Mouse (Mus musculus) kidney, adult 8-10 months (tissue): ENCODE results near the gene BC051142.
A peak's percentile ranks its signal among the peaks of the same experiment; 100 is the strongest.

ENCODE experiments used
- DNase-seq, 2 experiments: peaks; one replicate each; pipeline ENCODE4 v3.0.0; 2022

BC051142 gene

GRCm38 (mm10) chr17:34398711-34399393, at the start of gene BC051142:
Gene BC051142, plus strand, starts transcription at chr17:34398820.
- peak; percentile 75 to 81 for DNase-seq

DNA sequence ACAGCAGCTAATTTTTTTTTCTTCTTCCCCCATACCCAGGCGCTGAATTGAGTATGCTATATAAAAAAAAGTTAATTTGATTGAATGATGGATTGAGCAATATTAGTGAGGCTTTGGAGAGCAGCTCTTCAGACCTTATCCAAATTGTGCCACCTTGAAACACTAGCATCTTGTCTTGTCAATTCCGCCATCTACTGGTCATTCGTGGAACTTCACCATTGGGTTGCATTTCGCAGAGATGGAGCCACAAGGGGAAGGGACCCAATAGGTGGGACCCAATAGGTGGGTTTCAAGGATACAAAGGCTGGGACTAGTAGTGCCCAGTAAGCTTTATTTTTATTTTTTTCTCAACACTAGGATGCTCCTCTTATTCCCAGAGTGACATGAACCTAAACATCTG, 49.2 kb upstream of the BC051142 start:
- DNase-seq = peak; percentile 29 to 82

GRCm38 (mm10) chr17:34354539-34354938, 44.1 kb upstream of the BC051142 start, which contains the start of gene Btnl2:
Gene Btnl2, plus strand, starts transcription at chr17:34354822.
- no peak for DNase-seq

DNA sequence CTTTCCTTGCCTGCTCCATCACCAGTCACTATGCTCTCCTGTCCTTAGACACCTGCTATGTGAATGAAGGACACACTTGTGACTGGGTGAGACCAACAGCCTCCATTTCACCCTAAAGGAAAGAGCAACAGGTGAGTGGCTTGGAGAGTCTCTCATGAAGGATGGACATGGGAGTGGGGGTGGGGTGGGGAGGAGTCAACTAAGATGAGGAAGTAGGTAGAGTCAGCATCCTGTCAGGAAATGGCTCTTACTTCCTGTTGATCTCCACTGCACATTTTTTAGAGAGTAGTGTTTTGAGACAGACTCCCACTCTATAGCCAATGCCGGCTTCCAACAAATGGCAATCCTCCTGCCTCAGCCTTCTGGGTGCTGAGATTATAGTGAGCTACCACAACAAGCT, 43.7 kb upstream of the BC051142 start:
- no peak for DNase-seq

DNA sequence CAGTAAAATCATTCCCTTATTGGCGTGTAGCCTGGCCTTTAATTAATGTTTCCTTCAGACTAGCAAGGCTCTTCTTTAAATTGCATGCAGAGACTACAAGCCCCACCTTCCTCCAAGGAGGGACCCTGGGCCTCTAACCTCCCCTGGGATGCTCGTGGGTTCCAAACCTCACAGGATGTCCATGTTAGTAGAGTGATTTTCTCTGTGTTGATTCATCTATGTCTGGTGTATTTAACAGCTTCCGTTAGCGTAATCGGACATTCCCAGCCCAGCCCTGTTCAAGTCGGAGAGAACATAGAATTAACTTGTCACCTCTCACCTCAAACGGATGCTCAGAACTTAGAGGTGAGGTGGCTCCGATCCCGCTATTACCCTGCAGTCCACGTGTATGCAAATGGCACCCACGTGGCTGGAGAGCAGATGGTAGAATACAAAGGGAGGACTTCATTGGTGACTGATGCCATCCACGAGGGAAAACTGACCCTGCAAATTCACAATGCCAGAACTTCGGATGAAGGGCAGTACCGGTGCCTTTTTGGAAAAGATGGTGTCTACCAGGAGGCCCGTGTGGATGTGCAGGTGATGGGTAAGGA, 35.6 kb upstream of the BC051142 start:
- DNase-seq = no peak

GRCm38 (mm10) chr17:34363676-34364310, 34.8 kb upstream of the BC051142 start:
- DNase-seq = no peak

GRCm38 (mm10) chr17:34365031-34365430, 33.6 kb upstream of the BC051142 start:
- DNase-seq = no peak

GRCm38 (mm10) chr17:34370563-34370962, 28.1 kb upstream of the BC051142 start:
- no peak for DNase-seq

DNA sequence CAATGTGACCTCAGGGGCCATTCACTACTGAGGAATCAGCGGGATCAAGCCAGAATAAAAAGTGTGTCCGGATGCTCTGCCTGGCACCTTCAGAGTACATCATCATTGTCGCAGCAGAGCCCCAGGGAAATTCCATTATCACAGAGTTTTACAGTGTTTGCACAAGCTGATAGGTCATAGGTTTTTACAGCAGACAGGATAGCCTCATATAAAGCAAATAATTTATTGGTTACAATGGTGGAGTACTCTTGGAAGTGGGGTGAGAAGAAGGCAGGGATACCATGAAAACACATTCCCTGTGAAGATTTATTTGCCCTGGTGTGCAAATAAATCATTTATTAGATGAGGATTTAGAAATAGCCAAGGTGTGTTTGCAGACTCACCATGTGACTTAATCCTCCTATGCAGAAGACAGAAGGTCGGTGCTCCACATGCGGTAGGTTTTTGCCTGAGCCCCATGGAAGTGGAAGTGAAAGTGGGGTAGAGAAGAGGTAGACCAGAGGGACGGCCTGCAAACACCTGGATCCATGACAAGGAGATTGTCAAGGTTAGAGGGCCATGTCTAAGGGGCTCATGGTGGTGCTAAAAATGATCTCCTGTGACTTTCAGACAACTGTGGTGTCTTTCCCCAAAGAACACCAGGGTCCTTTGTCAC, 25.4 kb upstream of the BC051142 start:
- no peak for DNase-seq

DNA sequence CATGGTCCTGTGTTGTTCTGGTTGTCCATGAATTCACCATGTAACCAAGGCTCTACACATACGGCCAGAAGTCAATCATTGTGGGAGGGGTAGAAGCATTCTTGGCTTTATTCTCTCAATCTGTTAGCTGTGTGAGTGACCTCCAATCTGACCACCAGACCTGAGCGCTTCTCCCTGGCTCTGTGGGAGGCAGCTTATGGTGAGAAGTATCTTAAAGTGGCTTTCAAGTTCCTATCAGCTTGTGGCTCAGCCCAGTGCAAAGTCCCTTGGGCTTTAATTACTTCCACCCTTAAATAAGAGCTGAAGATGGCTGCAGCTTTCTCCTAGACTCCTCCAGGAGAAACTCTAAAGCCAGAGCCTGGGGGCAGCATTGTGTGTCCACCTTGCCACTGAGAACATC, 21.8 kb upstream of the BC051142 start, which contains the start of gene Btnl1:
TSS of gene Btnl1 (plus strand) at position 286 of the 400 bp plus-strand sequence.
- DNase-seq = no peak

DNA sequence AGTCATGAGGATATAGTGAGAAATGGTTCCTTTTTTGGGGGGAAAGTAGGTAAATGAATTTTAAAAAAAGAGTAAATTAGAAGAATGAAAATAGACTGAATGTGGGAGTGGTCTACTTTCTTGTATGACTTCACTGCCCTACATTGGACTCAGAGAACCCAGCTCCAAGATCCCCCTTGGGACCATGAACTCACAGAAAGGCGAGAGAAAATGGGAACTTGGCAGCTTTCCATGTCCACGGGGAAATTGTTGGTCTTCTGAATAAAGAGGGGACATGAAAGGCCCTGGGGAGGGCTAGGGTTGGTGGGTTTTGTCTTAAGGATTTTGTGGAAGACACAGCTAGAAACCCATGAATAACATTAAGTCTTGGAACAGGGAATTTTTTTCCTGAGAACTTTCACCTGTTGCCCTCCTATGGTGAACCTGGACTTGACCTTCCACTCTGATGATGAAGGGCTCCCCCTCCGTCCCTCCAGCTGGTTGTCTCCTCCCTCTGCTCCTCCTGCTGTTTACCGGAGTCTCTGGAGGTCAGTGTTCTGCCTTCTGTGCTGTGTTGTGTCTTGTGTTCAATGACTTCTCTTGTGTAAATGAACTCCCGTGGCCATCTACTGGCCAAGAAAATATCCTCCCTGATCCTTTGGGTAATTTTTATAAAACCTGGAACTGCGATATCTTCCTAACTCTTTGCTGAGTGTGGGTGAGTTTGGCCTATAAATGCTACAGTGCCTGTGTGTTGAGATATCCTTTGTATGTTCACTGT, 21.0 kb upstream of the BC051142 start:
- DNase-seq = no peak

- DNase-seq = no peak
These were observed 19.9 kb upstream of the BC051142 start for GRCm38 (mm10) chr17:34378716-34379115.

GRCm38 (mm10) chr17:34379451-34379850, 19.2 kb upstream of the BC051142 start:
- no peak for DNase-seq

- DNase-seq = no peak
These were observed 16.7 kb upstream of the BC051142 start for GRCm38 (mm10) chr17:34381876-34382275.

DNA sequence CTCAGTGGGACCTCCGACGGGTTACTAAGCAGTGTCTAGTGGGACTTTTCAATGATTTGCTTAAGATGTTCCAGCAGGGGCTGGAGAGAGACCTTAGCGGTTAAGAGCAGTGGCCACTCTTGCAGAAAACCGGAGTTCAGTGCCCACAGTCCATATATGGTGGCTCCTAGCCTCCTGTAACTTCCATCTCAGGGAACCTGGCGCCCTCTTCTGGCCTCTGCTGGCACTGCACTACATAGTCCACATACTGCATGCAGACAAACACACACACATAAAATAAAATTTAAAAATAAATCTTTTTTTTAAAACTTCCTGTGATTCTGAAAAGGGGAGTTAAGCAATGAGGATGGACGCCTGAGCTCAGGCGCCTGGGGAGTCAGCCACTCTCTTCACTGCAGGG, 15.4 kb upstream of the BC051142 start:
- DNase-seq = no peak

DNA sequence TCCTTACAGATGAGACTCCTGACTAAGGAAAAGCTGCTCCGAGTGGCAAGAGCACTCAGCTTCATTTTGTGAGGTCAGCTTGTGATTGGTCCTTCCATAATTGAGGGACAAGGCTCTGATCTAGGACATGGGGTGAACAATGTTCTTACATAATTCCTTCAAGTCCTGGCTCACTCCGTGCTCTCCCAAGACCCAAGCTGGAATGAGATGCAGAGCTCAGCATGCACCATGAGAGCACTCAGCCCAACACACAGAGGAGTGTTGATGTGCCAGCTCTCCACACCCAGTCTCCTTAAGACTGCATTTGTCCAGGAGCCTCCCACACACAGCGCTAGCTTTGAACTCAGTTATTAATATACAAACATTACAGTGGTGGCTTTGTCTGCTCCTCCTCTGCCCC, 13.9 kb upstream of the BC051142 start:
- DNase-seq = no peak

DNA sequence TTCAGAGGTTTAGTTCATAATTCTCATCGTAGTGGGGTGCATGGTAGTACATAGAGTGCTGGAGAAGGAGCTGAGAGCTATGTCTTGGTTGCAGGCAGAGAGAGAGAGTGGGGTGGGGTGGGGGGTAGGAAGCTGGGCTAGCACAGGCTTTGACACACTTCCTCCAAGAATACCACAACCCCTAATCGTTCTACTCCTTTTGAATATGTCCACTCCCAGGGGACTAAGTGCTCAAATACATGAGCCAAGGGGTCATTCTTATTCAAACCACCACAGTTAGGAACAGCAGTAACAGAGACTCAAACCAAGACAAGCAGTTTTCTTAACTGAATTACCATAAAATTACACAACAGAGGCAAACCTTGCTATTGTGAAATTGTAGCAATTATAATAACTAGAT, 12.0 kb upstream of the BC051142 start:
- DNase-seq = no peak

DNA sequence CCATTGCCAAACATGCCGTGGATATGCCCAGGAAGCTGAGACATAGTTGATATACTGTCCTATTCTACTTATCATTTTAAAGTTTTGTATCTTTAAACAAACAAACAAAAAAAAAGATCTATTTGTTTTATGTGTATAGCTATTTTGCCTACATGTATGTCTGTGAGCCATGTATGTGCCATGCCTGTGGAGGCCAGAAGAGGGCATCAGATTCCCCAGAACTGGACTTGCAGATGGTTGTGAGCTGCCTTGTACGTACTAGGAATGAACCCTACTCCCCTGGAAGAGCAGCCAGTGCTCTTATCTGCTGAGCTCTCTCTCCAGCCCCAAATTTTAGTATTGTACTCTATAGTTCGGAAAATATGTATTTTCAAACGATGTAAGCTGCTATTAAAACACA, 10.1 kb upstream of the BC051142 start:
- peak; percentile 28 to 65 for DNase-seq

GRCm38 (mm10) chr17:34391507-34391906, 7.1 kb upstream of the BC051142 start:
- no peak for DNase-seq

DNA sequence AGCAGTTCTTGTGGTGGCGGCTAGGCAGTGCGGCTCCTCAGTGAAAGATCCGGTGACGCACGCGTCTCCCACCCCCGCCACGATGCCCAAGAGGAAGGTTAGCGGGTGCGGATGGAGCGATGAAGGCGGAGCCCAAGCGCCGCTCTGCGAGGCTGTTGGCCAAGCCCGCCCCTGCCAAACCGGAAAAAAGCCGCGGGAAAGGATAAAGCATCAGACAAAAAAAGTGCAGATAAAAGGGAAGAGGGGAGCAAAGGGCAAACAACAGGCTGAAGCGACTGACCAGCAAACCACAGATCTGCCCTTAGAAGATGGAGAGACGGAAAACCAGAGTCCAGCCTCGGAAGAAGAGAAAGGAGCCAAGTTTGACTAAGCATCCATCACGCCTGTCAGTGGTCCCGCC, 6.3 kb upstream of the BC051142 start:
- DNase-seq = peak; percentile 32 to 39

GRCm38 (mm10) chr17:34397357-34397756, 1.3 kb upstream of the BC051142 start:
- DNase-seq = no peak

DNA sequence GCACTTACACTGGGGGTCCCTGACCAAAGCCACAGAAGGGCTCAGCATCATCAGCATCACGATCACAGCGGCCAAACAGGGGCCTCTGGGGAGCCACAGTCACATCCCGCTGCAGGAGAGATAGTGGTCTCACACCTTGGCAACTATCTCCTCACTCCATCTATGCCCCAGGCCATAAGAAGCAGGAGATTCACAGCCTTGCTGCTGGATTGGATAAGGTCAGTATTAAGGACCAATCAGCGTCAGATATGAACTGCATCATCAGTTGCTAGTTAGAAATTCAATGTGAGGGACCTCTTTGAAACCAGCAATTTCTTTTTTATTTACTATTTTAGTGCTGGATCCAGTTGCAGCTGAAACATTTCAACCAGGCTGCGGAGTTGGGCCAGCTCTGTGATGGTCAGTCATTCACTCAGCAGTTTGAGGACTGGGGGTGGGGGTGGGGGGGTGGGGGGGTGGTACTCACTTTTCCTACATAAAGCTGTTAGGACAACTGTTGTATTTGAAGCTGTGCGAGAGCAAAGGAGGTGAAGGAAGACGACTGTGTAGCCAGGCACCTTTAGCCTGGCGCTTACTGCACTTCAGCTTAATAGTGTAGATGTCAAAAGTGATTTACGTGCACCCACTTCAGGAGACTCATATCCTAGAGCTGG, 436 bp upstream of the BC051142 start:
- DNase-seq = peak; percentile 59 to 80
